Mouse (Mus musculus): ENCODE data around the gene Mrpl37.

- TF ChIP-seq TAL1 (IDR thresholded peaks at IDR 0.05; ENCODE audit: low read length) (no peak), GATA1 (IDR thresholded peaks at IDR 0.05; ENCODE audit: low read length) (no peak)
These were observed 18.9 kb downstream of the Mrpl37 start for GRCm38 (mm10) chr4:107047806-107048205.

Measured in erythroblast, embryonic 14.5 days (primary cell).